Mouse (Mus musculus): Measurements from ENCODE around the gene Rer1.

- TF ChIP-seq CTCF (IDR thresholded peaks at IDR 0.05; ENCODE audit: control insufficient read depth, insufficient read depth, insufficient read length), result no peak
- TF ChIP-seq MYOG (IDR thresholded peaks at IDR 0.05; ENCODE audit: control insufficient read depth, extremely low read depth, insufficient read length), result no peak
- TF ChIP-seq USF1 (IDR thresholded peaks at IDR 0.05; ENCODE audit: low read depth), result no peak
- no peak for TF ChIP-seq MYOD1 (IDR thresholded peaks at IDR 0.05; ENCODE audit: control insufficient read depth, insufficient read length, low read depth)
- no peak for TF ChIP-seq MAX (IDR thresholded peaks at IDR 0.05)
- no peak for TF ChIP-seq FOSL1 (IDR thresholded peaks at IDR 0.05; ENCODE audit: insufficient read depth, low read length, poor library complexity, severe bottlenecking)
Measured at GRCm38 (mm10) chr4:155121222-155121621, 35.0 kb upstream of the Rer1 start.
